Mouse (Mus musculus): ENCODE measurements around the gene Pcnx. TPM values are rescaled to one million over a fixed set of nuclear protein-coding genes. Genes with fewer than 3 reads are reported as not detected.
"Not testable (repeated sequence)": the region's sequence is repeated elsewhere in the genome, so short reads cannot be mapped to it uniquely, and the experiment has no call there.

Pcnx gene
- polyA plus RNA-seq, 1 experiment, result 39.9 TPM

DNA sequence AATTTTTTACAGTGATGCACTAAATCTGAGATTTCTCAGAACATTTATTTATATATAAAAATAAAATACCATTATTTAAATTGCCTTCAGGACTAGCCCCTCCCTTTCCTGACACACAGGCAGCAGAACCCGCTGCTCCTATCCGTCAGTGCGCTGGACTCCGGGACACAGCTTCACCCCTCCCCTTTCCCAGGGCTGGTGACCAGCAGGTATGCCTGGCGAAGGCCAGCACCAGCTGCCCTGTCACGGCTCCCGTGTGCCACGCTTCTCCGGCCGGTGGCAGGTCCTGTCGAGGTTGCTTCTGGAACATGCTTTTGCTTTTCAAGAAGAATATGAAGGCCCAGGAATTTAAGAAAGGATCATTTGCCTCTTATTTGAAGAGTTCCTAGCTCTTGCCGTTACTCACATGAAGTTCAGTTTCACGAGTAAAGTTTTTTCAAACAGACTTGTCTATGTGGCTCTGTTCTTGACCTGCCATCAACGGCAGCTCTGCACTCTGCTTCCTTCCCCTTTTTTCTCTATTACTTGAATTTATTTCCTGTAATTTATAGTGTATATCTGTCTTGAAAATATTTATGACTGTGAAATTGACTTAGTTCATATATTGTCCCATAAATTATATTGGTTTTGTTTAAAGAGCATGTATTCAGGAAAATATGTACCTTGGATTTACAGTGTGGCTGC lies 137.0 kb downstream of the Pcnx start:
- H3K27ac ChIP-seq (ENCODE audit: insufficient read depth, low read length), result no peak overlapping the region
- no peaks in the 10 kb centered on the region for H3K4me1 ChIP-seq (ENCODE audit: control insufficient read depth, insufficient read depth, low read length)
- H3K4me3 ChIP-seq (ENCODE audit: insufficient read depth, low read length), result no peak overlapping the region
- TF ChIP-seq POLR2A (IDR thresholded peaks at IDR 0.05; ENCODE audit: extremely low read depth, insufficient read depth, low read length) (no peak), CTCF (IDR thresholded peaks at IDR 0.05; ENCODE audit: extremely low read depth, insufficient read depth, low read length) (no peak)

DNA sequence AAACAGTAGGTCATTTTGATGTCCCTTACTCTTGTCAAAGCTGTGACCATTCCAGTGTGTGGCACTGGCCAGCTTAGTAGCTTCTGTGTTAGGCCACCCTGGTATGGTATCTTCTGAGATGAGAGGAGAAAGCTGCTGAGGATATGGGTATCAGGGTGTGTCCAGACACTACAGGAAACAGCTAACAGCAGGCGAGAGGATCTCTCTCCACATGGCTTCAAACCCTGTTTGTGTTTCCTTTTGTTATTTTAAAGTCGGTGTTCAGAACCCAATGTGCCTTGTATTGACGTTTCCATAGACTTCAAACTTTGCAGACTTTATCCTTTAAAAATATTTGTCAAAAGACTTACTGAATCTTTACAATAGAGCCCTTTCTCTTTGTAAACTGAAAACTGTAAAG lies 137.7 kb downstream of the Pcnx start:
- Histone ChIP-seq H3K4me1 (ENCODE audit: control insufficient read depth, insufficient read depth, low read length) (no peaks in the 10 kb centered on the region), H3K27ac (ENCODE audit: insufficient read depth, low read length) (no peak overlapping the region), H3K4me3 (ENCODE audit: insufficient read depth, low read length) (no peak overlapping the region)
- no peak for TF ChIP-seq CTCF (IDR thresholded peaks at IDR 0.05; ENCODE audit: extremely low read depth, insufficient read depth, low read length)
- TF ChIP-seq POLR2A (IDR thresholded peaks at IDR 0.05; ENCODE audit: extremely low read depth, insufficient read depth, low read length), result no peak

GRCm38 (mm10) chr12:82002697-82003096 lies 142.9 kb downstream of the Pcnx start:
- H3K4me1 ChIP-seq (ENCODE audit: control insufficient read depth, insufficient read depth, low read length); H3K27ac ChIP-seq (ENCODE audit: insufficient read depth, low read length); H3K4me3 ChIP-seq (ENCODE audit: insufficient read depth, low read length): not testable (repeated sequence)

DNA sequence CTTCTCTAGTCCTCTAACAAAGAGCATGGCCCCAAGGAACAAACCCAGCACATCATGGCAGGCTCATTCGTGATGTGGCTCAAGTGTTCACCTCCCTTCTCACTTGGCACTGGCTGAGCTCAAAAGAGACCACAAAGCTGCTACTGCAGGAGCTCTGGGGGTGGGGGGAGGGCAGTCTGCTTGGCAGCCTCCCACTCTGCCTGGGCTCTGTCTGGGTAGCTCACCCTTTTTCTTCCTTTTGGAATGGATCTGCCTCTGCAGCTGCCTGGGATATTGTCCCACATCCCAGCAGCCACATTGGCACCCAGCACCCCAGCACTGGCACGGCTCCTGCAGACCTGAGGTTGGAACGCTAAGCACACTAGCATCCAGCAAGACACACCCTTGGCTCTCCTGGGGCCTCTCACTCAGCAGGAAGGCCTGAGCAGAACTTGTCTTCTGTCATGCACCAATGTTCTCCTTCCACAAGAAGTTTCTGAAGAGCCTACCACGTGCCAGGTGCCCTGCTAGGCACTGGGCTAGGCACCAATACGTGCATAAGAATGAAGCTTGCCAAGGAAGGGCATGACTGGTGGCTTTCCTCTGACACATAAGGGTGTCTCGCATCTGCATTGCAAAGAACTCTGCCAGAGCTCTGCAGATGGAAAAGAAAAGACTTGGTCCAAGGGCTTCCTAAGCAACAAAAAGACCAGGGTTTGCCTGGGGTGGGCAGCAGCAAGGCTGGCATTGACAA lies 166.2 kb downstream of the Pcnx start:
- not testable (repeated sequence) for H3K4me3 ChIP-seq (ENCODE audit: insufficient read depth, low read length); H3K27ac ChIP-seq (ENCODE audit: insufficient read depth, low read length); H3K4me1 ChIP-seq (ENCODE audit: control insufficient read depth, insufficient read depth, low read length)

GRCm38 (mm10) chr12:82033524-82033923 lies 173.7 kb downstream of the Pcnx start:
- H3K27ac ChIP-seq (ENCODE audit: insufficient read depth, low read length); H3K4me3 ChIP-seq (ENCODE audit: insufficient read depth, low read length); H3K4me1 ChIP-seq (ENCODE audit: control insufficient read depth, insufficient read depth, low read length): not testable (repeated sequence)

DNA sequence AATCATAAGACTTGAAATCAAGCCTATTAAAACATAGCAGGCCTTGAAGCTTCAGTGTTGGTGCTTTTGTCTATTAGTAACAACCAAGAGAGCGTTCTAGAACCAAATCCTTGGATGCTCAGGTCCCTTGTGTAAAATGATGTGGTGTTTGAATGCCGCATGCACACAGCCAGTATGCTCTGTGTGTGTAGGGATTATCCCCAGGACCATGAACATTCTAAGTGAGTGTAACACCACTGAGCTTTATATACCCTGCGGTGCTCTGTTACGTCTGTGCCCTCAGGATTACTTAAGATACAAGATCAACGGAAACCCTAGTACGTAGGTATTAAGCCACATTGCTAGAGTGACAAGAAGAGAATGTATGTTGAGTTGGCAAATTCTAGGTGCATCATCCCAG lies 174.2 kb downstream of the Pcnx start:
- H3K4me3 ChIP-seq (ENCODE audit: insufficient read depth, low read length); H3K27ac ChIP-seq (ENCODE audit: insufficient read depth, low read length); H3K4me1 ChIP-seq (ENCODE audit: control insufficient read depth, insufficient read depth, low read length): not testable (repeated sequence)

- H3K4me3 ChIP-seq (ENCODE audit: insufficient read depth, low read length); H3K4me1 ChIP-seq (ENCODE audit: control insufficient read depth, insufficient read depth, low read length); H3K27ac ChIP-seq (ENCODE audit: insufficient read depth, low read length): not testable (repeated sequence)
These were observed 184.3 kb downstream of the Pcnx start for GRCm38 (mm10) chr12:82044078-82044477.

Other genes with a start within 250 kb of the Pcnx start
- 30.2 and 32.4 TPM in 2 replicates for gene Ttc9, start 228.8 kb upstream of the Pcnx start, polyA plus RNA-seq (2012; rRNA removed)
- gene Map3k9, start 78.8 kb upstream of the Pcnx start, polyA plus RNA-seq (2012; rRNA removed), result 18.3 and 19.1 TPM in 2 replicates